Mouse (Mus musculus) forebrain, embryonic 11.5 days (tissue): ENCODE measurements around the gene Tmem9b. TPM values are rescaled to one million over a fixed set of nuclear protein-coding genes. Genes with fewer than 3 reads are reported as not detected.

ENCODE experiments used
- ATAC-seq: fragments of 200-750 bp; cut with Nextera tagmentation; replicated peaks from 2 replicates; pipeline ENCODE4 v1.8.0; 2017; ENCODE audit warnings: moderate TSS enrichment; ENCODE audit not compliant: low FRiP score
- DNase-seq: peaks from one replicate; pipeline ENCODE4 v3.0.0-alpha.2; 2017; ENCODE audit warnings: low spot score
- H3K27ac ChIP-seq: fragments of 300-500 bp; sonication (generic); 2 replicates; pipeline ENCODE4 v1.5.1; 2014; ENCODE audit warnings: low read depth, low read length
- H3K27me3 ChIP-seq: fragments of 300-500 bp; sonication (generic); 2 replicates; pipeline ENCODE4 v1.6.1; 2014; ENCODE audit warnings: mild to moderate bottlenecking, low read length, mixed read lengths; ENCODE audit not compliant: control insufficient read depth, insufficient read depth
- H3K36me3 ChIP-seq: fragments of 300-500 bp; sonication (generic); 2 replicates; pipeline ENCODE4 v1.6.1; 2014; ENCODE audit warnings: mild to moderate bottlenecking, low read length, moderate library complexity, mixed read lengths; ENCODE audit not compliant: control insufficient read depth, insufficient read depth
- H3K4me1 ChIP-seq: fragments of 300-500 bp; sonication (generic); replicated peaks from 2 replicates; pipeline ENCODE4 v1.6.1; 2014; ENCODE audit warnings: low read length, mixed read lengths; ENCODE audit not compliant: control insufficient read depth, insufficient read depth
- H3K4me2 ChIP-seq: fragments of 300-500 bp; sonication (generic); 2 replicates; pipeline ENCODE4 v1.6.1; 2014; ENCODE audit warnings: low read depth, mild to moderate bottlenecking, low read length, moderate library complexity, mixed read lengths; ENCODE audit not compliant: severe bottlenecking
- H3K4me3 ChIP-seq: fragments of 300-500 bp; sonication (generic); 2 replicates; pipeline ENCODE4 v1.5.1; 2014; ENCODE audit warnings: low read depth, low read length
- H3K9ac ChIP-seq: fragments of 300-500 bp; sonication (generic); 2 replicates; pipeline ENCODE4 v1.6.1; 2014; ENCODE audit warnings: low read length
- H3K9me3 ChIP-seq: fragments of 300-500 bp; sonication (generic); 2 replicates; pipeline ENCODE4 v1.6.1; 2016; ENCODE audit warnings: low read length, mixed read lengths; ENCODE audit not compliant: control insufficient read depth
- WGBS: fragments of 180-500 bp; shearing (Covaris S2); extraction: QIAGEN DNeasy Blood & Tissue Kit; methylation state at CpG from one replicate; pipeline ENCODE4 v1.1.7; 2014; 5-methylcytosine and 5-hydroxymethylcytosine counted together
- polyA plus RNA-seq: library from polyadenylated mRNA; unstranded; fragments of >200 nt; fragmentation: Nextera tagmentation; extraction: Ambion mirVana; gene quantifications from 2 replicates; pipeline ENCODE4 v1.2.1, GENCODE M21; 2014

The Tmem9b gene
- polyA plus RNA-seq, 1 experiment from 2014 or later: 45.7 TPM

GRCm38 (mm10) chr7:109704016-109704377 is 48.7 kb downstream of the Tmem9b start:
- no peaks in the 10 kb centered on the region for H3K9me3 ChIP-seq
- WGBS: 2% methylated on average over 17 of the region's 17 CpGs
- 0 out of 2 replicates have a peak, but pooled peaks cover 4% of the 10 kb centered on the region for H3K27me3 ChIP-seq
- H3K9ac ChIP-seq: peak overlapping the region; percentile 77
- DNase-seq: no peak
- peak overlapping the region; percentile 48; the same call in 1 of the 2 replicates for H3K27ac ChIP-seq
- peak overlapping the region; percentile 60 for H3K4me2 ChIP-seq
- no peaks in the 10 kb centered on the region; the same call in 1 of the 2 replicates for H3K4me1 ChIP-seq
- peak overlapping the region; percentile 68 for H3K4me3 ChIP-seq
- no peaks in the 10 kb centered on the region for H3K36me3 ChIP-seq
- no peak for ATAC-seq

- Histone ChIP-seq H3K4me2 (peak within 1 kb of the TSS; percentile 60), H3K36me3 (no peaks in the 10 kb centered on the region), H3K9ac (peak within 1 kb of the TSS; percentile 77), H3K4me3 (peak within 1 kb of the TSS; percentile 68), H3K27me3 (0 out of 2 replicates have a peak, but pooled peaks cover 4% of the 10 kb centered on the region), H3K9me3 (no peaks in the 10 kb centered on the region), H3K4me1 (no peaks in the 10 kb centered on the region; the same call in 1 of the 2 replicates), H3K27ac (peak within 1 kb of the TSS; percentile 48; the same call in 1 of the 2 replicates)
- DNase-seq: peak; percentile 99
- peak; percentile 98 for ATAC-seq
- under 1% methylated on average over 61 of the region's 61 CpGs for WGBS
Measured at GRCm38 (mm10) chr7:109703190-109704015, 49.3 kb downstream of the Tmem9b start, which contains the start of the genes St5 and Akip1. TSS of gene St5 (minus strand) at chr7:109703605. TSS of gene Akip1 (plus strand) at chr7:109703690.

- DNase-seq (no peak), ATAC-seq (no peak)
- peak overlapping the region; percentile 68; the same call in 1 of the 2 replicates for H3K4me3 ChIP-seq
- WGBS: 38% methylated on average over 4 of the region's 4 CpGs
- H3K9ac ChIP-seq: no peak overlapping the region
- H3K27ac ChIP-seq: no peak overlapping the region
- no peaks in the 10 kb centered on the region for H3K9me3 ChIP-seq
- H3K4me1 ChIP-seq: no peaks in the 10 kb centered on the region; the same call in 1 of the 2 replicates
- H3K4me2 ChIP-seq: peak overlapping the region; percentile 60; the same call in 1 of the 2 replicates
- no peaks in the 10 kb centered on the region for H3K36me3 ChIP-seq
- 0 out of 2 replicates have a peak, but pooled peaks cover 4% of the 10 kb centered on the region for H3K27me3 ChIP-seq
Measured at GRCm38 (mm10) chr7:109702721-109703120, 50.0 kb downstream of the Tmem9b start.

GRCm38 (mm10) chr7:109700213-109700612 is 52.5 kb downstream of the Tmem9b start:
- ATAC-seq: no peak
- Histone ChIP-seq H3K9me3 (no peaks in the 10 kb centered on the region), H3K27ac (no peak overlapping the region), H3K4me2 (no peak overlapping the region), H3K27me3 (0 out of 2 replicates have a peak, but pooled peaks cover 4% of the 10 kb centered on the region), H3K4me1 (no peaks in the 10 kb centered on the region; the same call in 1 of the 2 replicates), H3K36me3 (no peaks in the 10 kb centered on the region), H3K4me3 (no peak overlapping the region), H3K9ac (no peak overlapping the region)
- DNase-seq: no peak

GRCm38 (mm10) chr7:109695339-109695726 is 57.3 kb downstream of the Tmem9b start:
- Histone ChIP-seq H3K27ac (no peak overlapping the region), H3K4me1 (no peaks in the 10 kb centered on the region), H3K4me2 (no peak overlapping the region), H3K27me3 (no peaks in the 10 kb centered on the region), H3K4me3 (no peak overlapping the region), H3K36me3 (no peaks in the 10 kb centered on the region), H3K9ac (no peak overlapping the region), H3K9me3 (no peaks in the 10 kb centered on the region)
- ATAC-seq (no peak), DNase-seq (no peak)
- 90% methylated on average over 10 of the region's 10 CpGs for WGBS

- 78% methylated on average over 13 of the region's 13 CpGs for WGBS
- DNase-seq: no peak
- no peaks in the 10 kb centered on the region for H3K4me1 ChIP-seq
- no peaks in the 10 kb centered on the region for H3K9me3 ChIP-seq
- no peak overlapping the region for H3K4me3 ChIP-seq
- ATAC-seq: no peak
- H3K27me3 ChIP-seq: no peaks in the 10 kb centered on the region
- no peaks in the 10 kb centered on the region for H3K36me3 ChIP-seq
- no peak overlapping the region for H3K9ac ChIP-seq
- H3K27ac ChIP-seq: no peak overlapping the region
- H3K4me2 ChIP-seq: no peak overlapping the region
Measured at GRCm38 (mm10) chr7:109694576-109695338, 57.9 kb downstream of the Tmem9b start.

GRCm38 (mm10) chr7:109690961-109691360 is 61.7 kb downstream of the Tmem9b start:
- no peak for DNase-seq
- 0 out of 2 replicates have a peak, but pooled peaks cover 6% of the 10 kb centered on the region for H3K4me1 ChIP-seq
- no peak overlapping the region for H3K27ac ChIP-seq
- H3K9ac ChIP-seq: no peak overlapping the region
- H3K27me3 ChIP-seq: no peaks in the 10 kb centered on the region
- H3K4me2 ChIP-seq: no peak overlapping the region
- no peak for ATAC-seq
- WGBS: 92% methylated on average over 5 of the region's 5 CpGs
- no peaks in the 10 kb centered on the region for H3K36me3 ChIP-seq
- no peaks in the 10 kb centered on the region for H3K9me3 ChIP-seq
- H3K4me3 ChIP-seq: no peak overlapping the region

GRCm38 (mm10) chr7:109690101-109690500 is 62.6 kb downstream of the Tmem9b start:
- ATAC-seq (no peak), DNase-seq (no peak)
- H3K36me3 ChIP-seq: no peaks in the 10 kb centered on the region
- H3K4me2 ChIP-seq: no peak overlapping the region
- H3K27ac ChIP-seq: no peak overlapping the region
- H3K9ac ChIP-seq: no peak overlapping the region
- H3K4me1 ChIP-seq: 0 out of 2 replicates have a peak, but pooled peaks cover 6% of the 10 kb centered on the region
- H3K4me3 ChIP-seq: no peak overlapping the region
- H3K27me3 ChIP-seq: no peaks in the 10 kb centered on the region
- WGBS: 87% methylated on average over 3 of the region's 3 CpGs
- no peaks in the 10 kb centered on the region for H3K9me3 ChIP-seq
